Mouse (Mus musculus): ENCODE data around the gene Gm8113.
"Not testable (repeated sequence)": the region's sequence is repeated elsewhere in the genome, so short reads cannot be mapped to it uniquely, and the experiment has no call there.

GRCm38 (mm10) chr14:43895357-43895756 is 29.8 kb upstream of the Gm8113 start:
- TF ChIP-seq CTCF (IDR thresholded peaks at IDR 0.05; ENCODE audit: low read depth, low read length); POLR2A (IDR thresholded peaks at IDR 0.05; ENCODE audit: borderline replicate concordance, low read depth, low read length): not testable (repeated sequence)

Data from bone marrow macrophage, adult 2 months (primary cell).